Mouse (Mus musculus): ENCODE measurements at regions not wholly inside any gene's neighbourhood (a gene's known extent, or its start where the extent isn't known, plus 50 kb on each side); places are given as distances from the start of the nearest gene placed in this dataset.
A peak's percentile ranks its signal among the peaks of the same experiment; 100 is the strongest.

- no peak overlapping the region for H3K9ac ChIP-seq (replicated peaks)
- no peaks in the 10 kb centered on the region for H3K36me3 ChIP-seq (replicated peaks; ENCODE audit: insufficient read depth, low read length)
- no peaks in the 10 kb centered on the region for H3K27me3 ChIP-seq (ENCODE audit: insufficient read depth, low read length)
- no peak overlapping the region for H3K4me3 ChIP-seq (ENCODE audit: low read depth, low read length)
- no peaks in the 10 kb centered on the region for H3K4me1 ChIP-seq (ENCODE audit: insufficient read depth)
- no peak overlapping the region for H3K27ac ChIP-seq (ENCODE audit: low read depth)
- no peak overlapping the region for H3K4me2 ChIP-seq (ENCODE audit: low read depth, low read length)
- TF ChIP-seq CTCF (IDR thresholded peaks at IDR 0.05; ENCODE audit: low read depth) = no peak
- no peak for TF ChIP-seq EP300 (IDR thresholded peaks at IDR 0.05; ENCODE audit: low read depth)
- no peak for DNase-seq
- no peak for ATAC-seq
- no peaks in the 10 kb centered on the region for H3K9me3 ChIP-seq (ENCODE audit: low read length)
- 75% methylated on average over 3 of the region's 3 CpGs for WGBS (ENCODE audit: insufficient replicate concordance)
These were observed 53.9 kb upstream of the Maml3 start for GRCm38 (mm10) chr3:52158788-52159260.

- 53% methylated on average over 3 of the region's 3 CpGs for WGBS (ENCODE audit: insufficient replicate concordance)
These were observed 56.8 kb upstream of the Maml3 start for GRCm38 (mm10) chr3:52161688-52162087.

GRCm38 (mm10) chr3:52163990-52164389 is 59.1 kb upstream of the Maml3 start:
- Histone ChIP-seq H3K4me2 (ENCODE audit: low read depth, low read length) (no peak overlapping the region), H3K9me3 (ENCODE audit: low read length) (no peaks in the 10 kb centered on the region), H3K36me3 (replicated peaks; ENCODE audit: insufficient read depth, low read length) (no peaks in the 10 kb centered on the region), H3K27ac (ENCODE audit: low read depth) (no peak overlapping the region), H3K4me3 (ENCODE audit: low read depth, low read length) (no peak overlapping the region), H3K27me3 (ENCODE audit: insufficient read depth, low read length) (no peaks in the 10 kb centered on the region), H3K4me1 (ENCODE audit: insufficient read depth) (no peaks in the 10 kb centered on the region), H3K9ac (replicated peaks) (no peak overlapping the region)
- TF ChIP-seq CTCF (IDR thresholded peaks at IDR 0.05; ENCODE audit: low read depth) = no peak
- TF ChIP-seq EP300 (IDR thresholded peaks at IDR 0.05; ENCODE audit: low read depth) = no peak
- DNase-seq = no peak
- ATAC-seq = no peak
- 73% methylated on average over 16 of the region's 16 CpGs for WGBS (ENCODE audit: insufficient replicate concordance)

More at GRCm38 (mm10) chr3:52161688-52162087, 56.8 kb upstream of the Maml3 start:
- Histone ChIP-seq H3K9ac (replicated peaks) (no peak overlapping the region), H3K27me3 (ENCODE audit: insufficient read depth, low read length) (no peaks in the 10 kb centered on the region), H3K4me1 (ENCODE audit: insufficient read depth) (no peaks in the 10 kb centered on the region), H3K4me3 (ENCODE audit: low read depth, low read length) (no peak overlapping the region), H3K36me3 (replicated peaks; ENCODE audit: insufficient read depth, low read length) (no peaks in the 10 kb centered on the region), H3K9me3 (ENCODE audit: low read length) (no peaks in the 10 kb centered on the region), H3K27ac (ENCODE audit: low read depth) (no peak overlapping the region), H3K4me2 (ENCODE audit: low read depth, low read length) (no peak overlapping the region)
- ATAC-seq (no peak), DNase-seq (no peak)
- TF ChIP-seq EP300 (IDR thresholded peaks at IDR 0.05; ENCODE audit: low read depth) (no peak), CTCF (IDR thresholded peaks at IDR 0.05; ENCODE audit: low read depth) (no peak)

- Histone ChIP-seq H3K9ac (replicated peaks) (no peak overlapping the region), H3K27ac (ENCODE audit: low read depth) (no peak overlapping the region), H3K4me2 (ENCODE audit: low read depth, low read length) (no peak overlapping the region), H3K36me3 (replicated peaks; ENCODE audit: insufficient read depth, low read length) (no peaks in the 10 kb centered on the region), H3K4me3 (ENCODE audit: low read depth, low read length) (no peak overlapping the region), H3K4me1 (ENCODE audit: insufficient read depth) (no peaks in the 10 kb centered on the region), H3K9me3 (ENCODE audit: low read length) (no peaks in the 10 kb centered on the region), H3K27me3 (ENCODE audit: insufficient read depth, low read length) (no peaks in the 10 kb centered on the region)
- no peak for TF ChIP-seq CTCF (IDR thresholded peaks at IDR 0.05; ENCODE audit: low read depth)
- TF ChIP-seq EP300 (IDR thresholded peaks at IDR 0.05; ENCODE audit: low read depth) = no peak
- no peak for DNase-seq
- ATAC-seq = no peak
- WGBS (ENCODE audit: insufficient replicate concordance) = 89% methylated on average over 7 of the region's 7 CpGs
These were observed 62.5 kb upstream of the Maml3 start for GRCm38 (mm10) chr3:52167420-52167819.

GRCm38 (mm10) chr3:52170847-52171246 is 66.0 kb upstream of the Maml3 start:
- Histone ChIP-seq H3K9ac (replicated peaks) (no peak overlapping the region), H3K27me3 (ENCODE audit: insufficient read depth, low read length) (no peaks in the 10 kb centered on the region), H3K4me3 (ENCODE audit: low read depth, low read length) (no peak overlapping the region), H3K27ac (ENCODE audit: low read depth) (no peak overlapping the region), H3K9me3 (ENCODE audit: low read length) (no peaks in the 10 kb centered on the region), H3K4me2 (ENCODE audit: low read depth, low read length) (no peak overlapping the region), H3K36me3 (replicated peaks; ENCODE audit: insufficient read depth, low read length) (no peaks in the 10 kb centered on the region), H3K4me1 (ENCODE audit: insufficient read depth) (no peaks in the 10 kb centered on the region)
- DNase-seq (no peak), ATAC-seq (no peak)
- WGBS (ENCODE audit: insufficient replicate concordance) = 65% methylated on average over 7 of the region's 7 CpGs
- TF ChIP-seq EP300 (IDR thresholded peaks at IDR 0.05; ENCODE audit: low read depth) = no peak
- TF ChIP-seq CTCF (IDR thresholded peaks at IDR 0.05; ENCODE audit: low read depth) = no peak

GRCm38 (mm10) chr3:52171303-52171702 is 66.4 kb upstream of the Maml3 start:
- H3K27ac ChIP-seq (ENCODE audit: low read depth) = no peak overlapping the region
- no peaks in the 10 kb centered on the region for H3K9me3 ChIP-seq (ENCODE audit: low read length)
- WGBS (ENCODE audit: insufficient replicate concordance) = 76% methylated on average over 5 of the region's 5 CpGs
- no peak overlapping the region for H3K4me2 ChIP-seq (ENCODE audit: low read depth, low read length)
- no peak for TF ChIP-seq CTCF (IDR thresholded peaks at IDR 0.05; ENCODE audit: low read depth)
- no peak for TF ChIP-seq EP300 (IDR thresholded peaks at IDR 0.05; ENCODE audit: low read depth)
- no peaks in the 10 kb centered on the region for H3K27me3 ChIP-seq (ENCODE audit: insufficient read depth, low read length)
- H3K4me3 ChIP-seq (ENCODE audit: low read depth, low read length) = no peak overlapping the region
- H3K36me3 ChIP-seq (replicated peaks; ENCODE audit: insufficient read depth, low read length) = no peaks in the 10 kb centered on the region
- ATAC-seq (peak; percentile 49; the same call in 1 of the 2 replicates), DNase-seq (no peak)
- H3K9ac ChIP-seq (replicated peaks) = no peak overlapping the region
- H3K4me1 ChIP-seq (ENCODE audit: insufficient read depth) = no peaks in the 10 kb centered on the region

GRCm38 (mm10) chr3:52173490-52173889 is 68.6 kb upstream of the Maml3 start:
- Histone ChIP-seq H3K9ac (replicated peaks) (no peak overlapping the region), H3K27me3 (ENCODE audit: insufficient read depth, low read length) (no peaks in the 10 kb centered on the region), H3K36me3 (replicated peaks; ENCODE audit: insufficient read depth, low read length) (no peaks in the 10 kb centered on the region), H3K4me2 (ENCODE audit: low read depth, low read length) (no peak overlapping the region), H3K9me3 (ENCODE audit: low read length) (no peaks in the 10 kb centered on the region), H3K27ac (ENCODE audit: low read depth) (no peak overlapping the region), H3K4me1 (ENCODE audit: insufficient read depth) (no peaks in the 10 kb centered on the region), H3K4me3 (ENCODE audit: low read depth, low read length) (no peak overlapping the region)
- TF ChIP-seq CTCF (IDR thresholded peaks at IDR 0.05; ENCODE audit: low read depth) = peak; percentile 25; the same call in 1 of the 2 replicates
- TF ChIP-seq EP300 (IDR thresholded peaks at IDR 0.05; ENCODE audit: low read depth) = no peak
- DNase-seq = no peak
- 82% methylated on average over 1 of the region's 1 CpGs for WGBS (ENCODE audit: insufficient replicate concordance)
- no peak for ATAC-seq

Measured in liver, postnatal 0 days (tissue).